Mouse (Mus musculus): ENCODE results near the gene D5Ertd579e.

Gene D5Ertd579e

GRCm38 (mm10) chr5:36618356-36618755 is 77.5 kb downstream of the D5Ertd579e start:
- in situ Hi-C loops (cut with MboI, MseI) = loop anchor here (5.0 kb wide), 1 partner anchor 44 kb away; no protein-coding TSS in a partner anchor

- in situ Hi-C loops (cut with MboI, MseI) = no loop called here
Observed at GRCm38 (mm10) chr5:36614124-36614523, 81.7 kb downstream of the D5Ertd579e start.

GRCm38 (mm10) chr5:36608939-36609499 is 86.8 kb downstream of the D5Ertd579e start:
- in situ Hi-C loops (cut with MboI, MseI) = loop anchor here (10.0 kb wide), 2 partner anchors 76 to 954 kb away; no protein-coding TSS in a partner anchor

GRCm38 (mm10) chr5:36603031-36603430 is 92.8 kb downstream of the D5Ertd579e start:
- in situ Hi-C loops (cut with MboI, MseI) = loop anchor here (5.0 to 10.0 kb wide), 3 partner anchors 82 to 948 kb away; no protein-coding TSS in a partner anchor

- in situ Hi-C loops (cut with MboI, MseI) = loop anchor here (5.0 to 10.0 kb wide), 3 partner anchors 83 to 947 kb away; no protein-coding TSS in a partner anchor
Observed at GRCm38 (mm10) chr5:36602028-36602427, 93.8 kb downstream of the D5Ertd579e start.

- in situ Hi-C loops (cut with MboI, MseI) = loop anchor here (5.0 to 10.0 kb wide), 3 partner anchors 83 to 947 kb away; no protein-coding TSS in a partner anchor
Observed at GRCm38 (mm10) chr5:36601492-36601891, 94.3 kb downstream of the D5Ertd579e start.

GRCm38 (mm10) chr5:36598883-36599282 is 96.9 kb downstream of the D5Ertd579e start:
- in situ Hi-C loops (cut with MboI, MseI) = no loop called here

- in situ Hi-C loops (cut with MboI, MseI) = no loop called here
Observed at GRCm38 (mm10) chr5:36597653-36598052, 98.2 kb downstream of the D5Ertd579e start.

- in situ Hi-C loops (cut with MboI, MseI) = no loop called here
Observed at GRCm38 (mm10) chr5:36596225-36596624, 99.6 kb downstream of the D5Ertd579e start.

- in situ Hi-C loops (cut with MboI, MseI) = no loop called here
Observed at GRCm38 (mm10) chr5:36595115-36595514, 100.7 kb downstream of the D5Ertd579e start.

- in situ Hi-C loops (cut with MboI, MseI) = no loop called here
Observed at GRCm38 (mm10) chr5:36594344-36594743, 101.5 kb downstream of the D5Ertd579e start.

- in situ Hi-C loops (cut with MboI, MseI) = no loop called here
Observed at GRCm38 (mm10) chr5:36593176-36593575, 102.6 kb downstream of the D5Ertd579e start, which contains the start of gene Tbc1d14. Gene Tbc1d14, minus strand, starts transcription at chr5:36593276.

- in situ Hi-C loops (cut with MboI, MseI) = no loop called here
Observed at GRCm38 (mm10) chr5:36590499-36590920, 105.3 kb downstream of the D5Ertd579e start.

- in situ Hi-C loops (cut with MboI, MseI) = loop anchor here (5.0 to 10.0 kb wide), 2 partner anchors 49 to 102 kb away; partner anchors contain the start of genes Ccdc96 and Tada2b
Observed at GRCm38 (mm10) chr5:36584299-36584698, 111.5 kb downstream of the D5Ertd579e start.

- in situ Hi-C loops (cut with MboI, MseI) = loop anchor here (5.0 to 10.0 kb wide), 2 partner anchors 47 to 100 kb away; partner anchors contain the start of genes Ccdc96 and Tada2b
Observed at GRCm38 (mm10) chr5:36581924-36582642, 113.7 kb downstream of the D5Ertd579e start.

GRCm38 (mm10) chr5:36581259-36581923 is 114.4 kb downstream of the D5Ertd579e start:
- in situ Hi-C loops (cut with MboI, MseI) = loop anchor here (5.0 to 10.0 kb wide), 2 partner anchors 47 to 99 kb away; partner anchors contain the start of genes Ccdc96 and Tada2b

GRCm38 (mm10) chr5:36579967-36580366 is 115.9 kb downstream of the D5Ertd579e start:
- in situ Hi-C loops (cut with MboI, MseI) = loop anchor here (5.0 to 10.0 kb wide), 2 partner anchors 45 to 98 kb away; partner anchors contain the start of genes Ccdc96 and Tada2b

- in situ Hi-C loops (cut with MboI, MseI) = no loop called here
Observed at GRCm38 (mm10) chr5:36578982-36579381, 116.8 kb downstream of the D5Ertd579e start.

- in situ Hi-C loops (cut with MboI, MseI) = no loop called here
Observed at GRCm38 (mm10) chr5:36576457-36576856, 119.4 kb downstream of the D5Ertd579e start.

GRCm38 (mm10) chr5:36575745-36576144 is 120.1 kb downstream of the D5Ertd579e start:
- in situ Hi-C loops (cut with MboI, MseI) = no loop called here

- in situ Hi-C loops (cut with MboI, MseI) = no loop called here
Observed at GRCm38 (mm10) chr5:36575227-36575626, 120.6 kb downstream of the D5Ertd579e start.

Measured in regulatory T cell (primary cell).